Mouse (Mus musculus) spleen, adult 18-20 months (tissue): Measurements from ENCODE around the gene Ccdc6.
"Not testable (repeated sequence)": the region's sequence is repeated elsewhere in the genome, so short reads cannot be mapped to it uniquely, and the experiment has no call there.

Experiments used
- DNase-seq, 2 experiments: peaks; one replicate each; pipeline ENCODE4 v3.0.0; 2022; ENCODE audit warnings: mixed read lengths in 2 of 2

Gene Ccdc6

GRCm38 (mm10) chr10:70174494-70175190 lies 77.7 kb downstream of the Ccdc6 start:
- no peak for DNase-seq

GRCm38 (mm10) chr10:70180727-70181126 lies 83.8 kb downstream of the Ccdc6 start:
- no peak for DNase-seq

GRCm38 (mm10) chr10:70181279-70181972 lies 84.5 kb downstream of the Ccdc6 start:
- DNase-seq = no peak

- DNase-seq = no peak
Measured at GRCm38 (mm10) chr10:70183210-70184080, 86.5 kb downstream of the Ccdc6 start.

GRCm38 (mm10) chr10:70186136-70186535 lies 89.2 kb downstream of the Ccdc6 start:
- no peak for DNase-seq

GRCm38 (mm10) chr10:70186586-70186985 lies 89.7 kb downstream of the Ccdc6 start:
- no peak for DNase-seq

- DNase-seq = no peak
Measured at GRCm38 (mm10) chr10:70189864-70190263, 92.9 kb downstream of the Ccdc6 start.

- no peak for DNase-seq
Measured at GRCm38 (mm10) chr10:70194283-70194682, 97.4 kb downstream of the Ccdc6 start.

GRCm38 (mm10) chr10:70195279-70195678 lies 98.4 kb downstream of the Ccdc6 start:
- DNase-seq = no peak

GRCm38 (mm10) chr10:70195786-70196185 lies 98.9 kb downstream of the Ccdc6 start:
- DNase-seq = no peak

GRCm38 (mm10) chr10:70196666-70197065 lies 99.7 kb downstream of the Ccdc6 start:
- no peak for DNase-seq

- DNase-seq = no peak
Measured at GRCm38 (mm10) chr10:70197601-70198000, 100.7 kb downstream of the Ccdc6 start.

GRCm38 (mm10) chr10:70198012-70198411 lies 101.1 kb downstream of the Ccdc6 start:
- no peak for DNase-seq

GRCm38 (mm10) chr10:70198951-70199463 lies 102.1 kb downstream of the Ccdc6 start:
- no peak for DNase-seq

GRCm38 (mm10) chr10:70199466-70200210 lies 102.7 kb downstream of the Ccdc6 start:
- DNase-seq = no peak

- no peak for DNase-seq
Measured at GRCm38 (mm10) chr10:70200889-70201500, 104.1 kb downstream of the Ccdc6 start.

GRCm38 (mm10) chr10:70204505-70205399 lies 107.8 kb downstream of the Ccdc6 start, which contains the start of gene Mrln:
Gene Mrln (plus strand): TSS chr10:70204664.
- DNase-seq = no peak

- DNase-seq = no peak
Measured at GRCm38 (mm10) chr10:70211281-70211680, 114.4 kb downstream of the Ccdc6 start.

- DNase-seq = no peak
Measured at GRCm38 (mm10) chr10:70220971-70221370, 124.0 kb downstream of the Ccdc6 start.

GRCm38 (mm10) chr10:70222231-70222630 lies 125.3 kb downstream of the Ccdc6 start:
- DNase-seq = not testable (repeated sequence)

- DNase-seq = no peak
Measured at GRCm38 (mm10) chr10:70224571-70224970, 127.7 kb downstream of the Ccdc6 start.
